Mouse (Mus musculus): ENCODE results near the gene Tnik. TPM values are rescaled to one million over a fixed set of nuclear protein-coding genes. Genes with fewer than 3 reads are reported as not detected.

Gene Tnik
- polyA plus RNA-seq, 1 experiment from 2014 or later: 55.7 TPM

- DNase-seq (ENCODE audit: low spot score) (peak; percentile 35), ATAC-seq (no peak)
- H3K9me3 ChIP-seq (replicated peaks; ENCODE audit: control insufficient read depth, low read length): no peaks in the 10 kb centered on the region
- H3K27me3 ChIP-seq (replicated peaks; ENCODE audit: control insufficient read depth, insufficient read depth, low read length): no peaks in the 10 kb centered on the region
- H3K4me2 ChIP-seq (ENCODE audit: low read length): no peak overlapping the region
- no peaks in the 10 kb centered on the region for H3K4me1 ChIP-seq (ENCODE audit: control insufficient read depth, insufficient read depth, low read length)
- peaks cover 22% of the 10 kb centered on the region for H3K36me3 ChIP-seq (ENCODE audit: control insufficient read depth, insufficient read depth, low read length)
- H3K27ac ChIP-seq (ENCODE audit: low read depth, low read length): no peak overlapping the region
- H3K4me3 ChIP-seq (ENCODE audit: low read depth, low read length): no peak overlapping the region
- no peak overlapping the region for H3K9ac ChIP-seq (ENCODE audit: low read length)
- WGBS: 23% methylated on average over 1 of the region's 1 CpGs
Measured at GRCm38 (mm10) chr3:28616386-28616785, 353.4 kb downstream of the Tnik start.

GRCm38 (mm10) chr3:28617008-28617627 is 354.1 kb downstream of the Tnik start:
- Histone ChIP-seq H3K36me3 (ENCODE audit: control insufficient read depth, insufficient read depth, low read length) (peaks cover 24% of the 10 kb centered on the region), H3K4me3 (ENCODE audit: low read depth, low read length) (no peak overlapping the region), H3K9ac (ENCODE audit: low read length) (no peak overlapping the region), H3K4me2 (ENCODE audit: low read length) (no peak overlapping the region), H3K4me1 (ENCODE audit: control insufficient read depth, insufficient read depth, low read length) (no peaks in the 10 kb centered on the region), H3K27ac (ENCODE audit: low read depth, low read length) (no peak overlapping the region), H3K27me3 (replicated peaks; ENCODE audit: control insufficient read depth, insufficient read depth, low read length) (no peaks in the 10 kb centered on the region), H3K9me3 (replicated peaks; ENCODE audit: control insufficient read depth, low read length) (no peaks in the 10 kb centered on the region)
- ATAC-seq: peak; percentile 42; the same call in 1 of the 2 replicates
- 73% methylated on average over 5 of the region's 5 CpGs for WGBS
- peak; percentile 44 for DNase-seq (ENCODE audit: low spot score)

GRCm38 (mm10) chr3:28621792-28622191 is 358.8 kb downstream of the Tnik start:
- Histone ChIP-seq H3K4me1 (ENCODE audit: control insufficient read depth, insufficient read depth, low read length) (no peaks in the 10 kb centered on the region), H3K9ac (ENCODE audit: low read length) (no peak overlapping the region), H3K36me3 (ENCODE audit: control insufficient read depth, insufficient read depth, low read length) (peaks cover 49% of the 10 kb centered on the region), H3K4me2 (ENCODE audit: low read length) (no peak overlapping the region), H3K4me3 (ENCODE audit: low read depth, low read length) (no peak overlapping the region), H3K27ac (ENCODE audit: low read depth, low read length) (no peak overlapping the region), H3K27me3 (replicated peaks; ENCODE audit: control insufficient read depth, insufficient read depth, low read length) (no peaks in the 10 kb centered on the region), H3K9me3 (replicated peaks; ENCODE audit: control insufficient read depth, low read length) (no peaks in the 10 kb centered on the region)
- DNase-seq (ENCODE audit: low spot score) (no peak), ATAC-seq (no peak)
- 90% methylated on average over 2 of the region's 2 CpGs for WGBS

- H3K27ac ChIP-seq (ENCODE audit: low read depth, low read length): no peak overlapping the region
- DNase-seq (ENCODE audit: low spot score) (no peak), ATAC-seq (no peak)
- no peak overlapping the region for H3K4me2 ChIP-seq (ENCODE audit: low read length)
- H3K9me3 ChIP-seq (replicated peaks; ENCODE audit: control insufficient read depth, low read length): no peaks in the 10 kb centered on the region
- peaks cover 55% of the 10 kb centered on the region for H3K36me3 ChIP-seq (ENCODE audit: control insufficient read depth, insufficient read depth, low read length)
- H3K4me1 ChIP-seq (ENCODE audit: control insufficient read depth, insufficient read depth, low read length): no peaks in the 10 kb centered on the region
- H3K4me3 ChIP-seq (ENCODE audit: low read depth, low read length): no peak overlapping the region
- no peak overlapping the region for H3K9ac ChIP-seq (ENCODE audit: low read length)
- WGBS: 94% methylated on average over 6 of the region's 6 CpGs
- no peaks in the 10 kb centered on the region for H3K27me3 ChIP-seq (replicated peaks; ENCODE audit: control insufficient read depth, insufficient read depth, low read length)
Measured at GRCm38 (mm10) chr3:28626816-28627215, 363.8 kb downstream of the Tnik start.

GRCm38 (mm10) chr3:28636778-28637177 is 373.8 kb downstream of the Tnik start:
- no peak for DNase-seq (ENCODE audit: low spot score)
- WGBS: 93% methylated on average over 4 of the region's 4 CpGs

GRCm38 (mm10) chr3:28638957-28639356 is 375.9 kb downstream of the Tnik start:
- Histone ChIP-seq H3K4me3 (ENCODE audit: low read depth, low read length) (no peak overlapping the region), H3K4me1 (ENCODE audit: control insufficient read depth, insufficient read depth, low read length) (no peaks in the 10 kb centered on the region), H3K9ac (ENCODE audit: low read length) (no peak overlapping the region), H3K36me3 (ENCODE audit: control insufficient read depth, insufficient read depth, low read length) (peaks cover 23% of the 10 kb centered on the region; the same call in 1 of the 2 replicates), H3K27me3 (replicated peaks; ENCODE audit: control insufficient read depth, insufficient read depth, low read length) (no peaks in the 10 kb centered on the region), H3K27ac (ENCODE audit: low read depth, low read length) (no peak overlapping the region; the same call in 1 of the 2 replicates), H3K4me2 (ENCODE audit: low read length) (no peak overlapping the region), H3K9me3 (replicated peaks; ENCODE audit: control insufficient read depth, low read length) (no peaks in the 10 kb centered on the region)
- DNase-seq (ENCODE audit: low spot score) (peak; percentile 86), ATAC-seq (peak; percentile 57; the same call in 1 of the 2 replicates)
- 81% methylated on average over 2 of the region's 2 CpGs for WGBS

More at GRCm38 (mm10) chr3:28636778-28637177, 373.8 kb downstream of the Tnik start:
- Histone ChIP-seq H3K4me3 (ENCODE audit: low read depth, low read length) (no peak overlapping the region), H3K27me3 (replicated peaks; ENCODE audit: control insufficient read depth, insufficient read depth, low read length) (no peaks in the 10 kb centered on the region), H3K4me2 (ENCODE audit: low read length) (no peak overlapping the region), H3K36me3 (ENCODE audit: control insufficient read depth, insufficient read depth, low read length) (peaks cover 32% of the 10 kb centered on the region), H3K9me3 (replicated peaks; ENCODE audit: control insufficient read depth, low read length) (no peaks in the 10 kb centered on the region), H3K9ac (ENCODE audit: low read length) (no peak overlapping the region), H3K4me1 (ENCODE audit: control insufficient read depth, insufficient read depth, low read length) (no peaks in the 10 kb centered on the region), H3K27ac (ENCODE audit: low read depth, low read length) (no peak overlapping the region)
- ATAC-seq: no peak

GRCm38 (mm10) chr3:28643252-28643947 is 380.4 kb downstream of the Tnik start:
- Histone ChIP-seq H3K27ac (ENCODE audit: low read depth, low read length) (no peak overlapping the region), H3K4me2 (ENCODE audit: low read length) (no peak overlapping the region), H3K4me1 (ENCODE audit: control insufficient read depth, insufficient read depth, low read length) (no peaks in the 10 kb centered on the region), H3K4me3 (ENCODE audit: low read depth, low read length) (no peak overlapping the region), H3K36me3 (ENCODE audit: control insufficient read depth, insufficient read depth, low read length) (peaks cover 39% of the 10 kb centered on the region; the same call in 1 of the 2 replicates), H3K9me3 (replicated peaks; ENCODE audit: control insufficient read depth, low read length) (no peaks in the 10 kb centered on the region), H3K27me3 (replicated peaks; ENCODE audit: control insufficient read depth, insufficient read depth, low read length) (no peaks in the 10 kb centered on the region), H3K9ac (ENCODE audit: low read length) (no peak overlapping the region)
- no peak for ATAC-seq
- 90% methylated on average over 9 of the region's 9 CpGs for WGBS
- no peak for DNase-seq (ENCODE audit: low spot score)

- WGBS: 38% methylated on average over 3 of the region's 3 CpGs
- peaks cover 66% of the 10 kb centered on the region for H3K36me3 ChIP-seq (ENCODE audit: control insufficient read depth, insufficient read depth, low read length)
Measured at GRCm38 (mm10) chr3:28652574-28652973, 389.6 kb downstream of the Tnik start.

GRCm38 (mm10) chr3:28653043-28653442 is 390.0 kb downstream of the Tnik start:
- Histone ChIP-seq H3K27me3 (replicated peaks; ENCODE audit: control insufficient read depth, insufficient read depth, low read length) (no peaks in the 10 kb centered on the region), H3K4me1 (ENCODE audit: control insufficient read depth, insufficient read depth, low read length) (no peaks in the 10 kb centered on the region), H3K9me3 (replicated peaks; ENCODE audit: control insufficient read depth, low read length) (no peaks in the 10 kb centered on the region), H3K27ac (ENCODE audit: low read depth, low read length) (no peak overlapping the region), H3K4me3 (ENCODE audit: low read depth, low read length) (no peak overlapping the region), H3K36me3 (ENCODE audit: control insufficient read depth, insufficient read depth, low read length) (peaks cover 63% of the 10 kb centered on the region), H3K9ac (ENCODE audit: low read length) (no peak overlapping the region), H3K4me2 (ENCODE audit: low read length) (no peak overlapping the region)
- no peak for ATAC-seq
- DNase-seq (ENCODE audit: low spot score): no peak
- 77% methylated on average over 3 of the region's 3 CpGs for WGBS

More at GRCm38 (mm10) chr3:28652574-28652973, 389.6 kb downstream of the Tnik start:
- no peak overlapping the region for H3K27ac ChIP-seq (ENCODE audit: low read depth, low read length)
- no peaks in the 10 kb centered on the region for H3K9me3 ChIP-seq (replicated peaks; ENCODE audit: control insufficient read depth, low read length)
- H3K4me3 ChIP-seq (ENCODE audit: low read depth, low read length): no peak overlapping the region
- DNase-seq (ENCODE audit: low spot score): no peak
- H3K9ac ChIP-seq (ENCODE audit: low read length): no peak overlapping the region
- H3K4me2 ChIP-seq (ENCODE audit: low read length): no peak overlapping the region
- no peak for ATAC-seq
- no peaks in the 10 kb centered on the region for H3K4me1 ChIP-seq (ENCODE audit: control insufficient read depth, insufficient read depth, low read length)
- no peaks in the 10 kb centered on the region for H3K27me3 ChIP-seq (replicated peaks; ENCODE audit: control insufficient read depth, insufficient read depth, low read length)
